Mouse (Mus musculus): ENCODE data around the gene Gabbr2. TPM values are rescaled to one million over a fixed set of nuclear protein-coding genes. Genes with fewer than 3 reads are reported as not detected.

The Gabbr2 gene
- polyA plus RNA-seq, 1 experiment from 2014 or later, result 0.54 TPM

GRCm38 (mm10) chr4:46823738-46824137, 167.9 kb downstream of the Gabbr2 start:
- H3K9me3 ChIP-seq (ENCODE audit: control insufficient read depth, low read length), result no peaks in the 10 kb centered on the region
- WGBS, result 80% methylated on average over 14 of the region's 14 CpGs
- H3K9ac ChIP-seq (ENCODE audit: low read depth, low read length), result no peak overlapping the region
- H3K27me3 ChIP-seq (ENCODE audit: control insufficient read depth, insufficient read depth, low read length), result no peaks in the 10 kb centered on the region
- H3K4me2 ChIP-seq (replicated peaks; ENCODE audit: low read depth, low read length), result no peak overlapping the region
- H3K27ac ChIP-seq (ENCODE audit: low read depth, low read length), result no peak overlapping the region
- no peak for ATAC-seq (ENCODE audit: low FRiP score)
- no peaks in the 10 kb centered on the region for H3K4me1 ChIP-seq (replicated peaks; ENCODE audit: control insufficient read depth, insufficient read depth, low read length)
- no peaks in the 10 kb centered on the region for H3K36me3 ChIP-seq (ENCODE audit: control insufficient read depth, insufficient read depth, low read length)
- no peak overlapping the region for H3K4me3 ChIP-seq (ENCODE audit: low read depth, low read length)
- no peak for DNase-seq (ENCODE audit: low spot score)

- Histone ChIP-seq H3K27me3 (ENCODE audit: control insufficient read depth, insufficient read depth, low read length) (no peaks in the 10 kb centered on the region), H3K4me2 (replicated peaks; ENCODE audit: low read depth, low read length) (no peak overlapping the region), H3K9ac (ENCODE audit: low read depth, low read length) (no peak overlapping the region), H3K36me3 (ENCODE audit: control insufficient read depth, insufficient read depth, low read length) (no peaks in the 10 kb centered on the region), H3K9me3 (ENCODE audit: control insufficient read depth, low read length) (no peaks in the 10 kb centered on the region), H3K4me1 (replicated peaks; ENCODE audit: control insufficient read depth, insufficient read depth, low read length) (no peaks in the 10 kb centered on the region), H3K4me3 (ENCODE audit: low read depth, low read length) (no peak overlapping the region), H3K27ac (ENCODE audit: low read depth, low read length) (no peak overlapping the region)
- ATAC-seq (ENCODE audit: low FRiP score) (no peak), DNase-seq (ENCODE audit: low spot score) (no peak)
- WGBS, result 80% methylated on average over 11 of the region's 11 CpGs
Measured at GRCm38 (mm10) chr4:46821709-46822108, 170.0 kb downstream of the Gabbr2 start.

GRCm38 (mm10) chr4:46814954-46815353, 176.7 kb downstream of the Gabbr2 start:
- Histone ChIP-seq H3K4me3 (ENCODE audit: low read depth, low read length) (no peak overlapping the region), H3K27ac (ENCODE audit: low read depth, low read length) (no peak overlapping the region), H3K9ac (ENCODE audit: low read depth, low read length) (no peak overlapping the region), H3K4me2 (replicated peaks; ENCODE audit: low read depth, low read length) (no peak overlapping the region), H3K9me3 (ENCODE audit: control insufficient read depth, low read length) (no peaks in the 10 kb centered on the region), H3K36me3 (ENCODE audit: control insufficient read depth, insufficient read depth, low read length) (no peaks in the 10 kb centered on the region), H3K27me3 (ENCODE audit: control insufficient read depth, insufficient read depth, low read length) (no peaks in the 10 kb centered on the region), H3K4me1 (replicated peaks; ENCODE audit: control insufficient read depth, insufficient read depth, low read length) (no peaks in the 10 kb centered on the region)
- 83% methylated on average over 4 of the region's 4 CpGs for WGBS
- DNase-seq (ENCODE audit: low spot score) (no peak), ATAC-seq (ENCODE audit: low FRiP score) (no peak)

- Histone ChIP-seq H3K9ac (ENCODE audit: low read depth, low read length) (no peak overlapping the region), H3K4me2 (replicated peaks; ENCODE audit: low read depth, low read length) (no peak overlapping the region), H3K27ac (ENCODE audit: low read depth, low read length) (no peak overlapping the region), H3K4me1 (replicated peaks; ENCODE audit: control insufficient read depth, insufficient read depth, low read length) (no peaks in the 10 kb centered on the region), H3K27me3 (ENCODE audit: control insufficient read depth, insufficient read depth, low read length) (no peaks in the 10 kb centered on the region), H3K9me3 (ENCODE audit: control insufficient read depth, low read length) (no peaks in the 10 kb centered on the region), H3K36me3 (ENCODE audit: control insufficient read depth, insufficient read depth, low read length) (no peaks in the 10 kb centered on the region), H3K4me3 (ENCODE audit: low read depth, low read length) (no peak overlapping the region)
- DNase-seq (ENCODE audit: low spot score) (no peak), ATAC-seq (ENCODE audit: low FRiP score) (no peak)
- 89% methylated on average over 10 of the region's 10 CpGs for WGBS
Measured at GRCm38 (mm10) chr4:46814236-46814635, 177.4 kb downstream of the Gabbr2 start.

DNA sequence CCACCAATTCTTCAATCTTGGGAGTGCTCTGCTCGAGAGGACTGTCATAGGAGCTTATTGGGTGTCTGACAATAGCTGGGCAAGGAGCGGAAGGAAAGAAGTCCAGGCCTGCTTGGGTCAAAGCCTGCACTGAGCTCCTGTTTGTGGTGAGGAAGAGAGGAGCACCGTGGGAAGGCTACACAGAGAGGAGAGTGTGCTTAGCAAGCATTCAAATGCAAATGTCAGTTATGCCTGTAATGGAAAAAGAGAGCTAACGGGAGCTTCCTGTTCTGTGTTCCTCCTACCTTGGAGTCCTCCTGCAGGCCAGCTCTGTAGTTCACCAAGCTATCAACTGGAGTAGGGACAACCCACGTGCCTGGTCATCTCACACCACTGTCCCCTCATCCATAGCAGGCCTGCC, 180.5 kb downstream of the Gabbr2 start:
- Histone ChIP-seq H3K4me3 (ENCODE audit: low read depth, low read length) (no peak overlapping the region), H3K4me1 (replicated peaks; ENCODE audit: control insufficient read depth, insufficient read depth, low read length) (no peaks in the 10 kb centered on the region), H3K9ac (ENCODE audit: low read depth, low read length) (no peak overlapping the region), H3K4me2 (replicated peaks; ENCODE audit: low read depth, low read length) (no peak overlapping the region), H3K9me3 (ENCODE audit: control insufficient read depth, low read length) (no peaks in the 10 kb centered on the region), H3K27me3 (ENCODE audit: control insufficient read depth, insufficient read depth, low read length) (no peaks in the 10 kb centered on the region), H3K36me3 (ENCODE audit: control insufficient read depth, insufficient read depth, low read length) (no peaks in the 10 kb centered on the region), H3K27ac (ENCODE audit: low read depth, low read length) (no peak overlapping the region)
- no peak for ATAC-seq (ENCODE audit: low FRiP score)
- WGBS, result 47% methylated on average over 5 of the region's 5 CpGs
- no peak for DNase-seq (ENCODE audit: low spot score)

GRCm38 (mm10) chr4:46806876-46807275, 184.8 kb downstream of the Gabbr2 start:
- WGBS, result 96% methylated on average over 1 of the region's 1 CpGs

GRCm38 (mm10) chr4:46805910-46806309, 185.8 kb downstream of the Gabbr2 start:
- DNase-seq (ENCODE audit: low spot score), result no peak
- Histone ChIP-seq H3K9ac (ENCODE audit: low read depth, low read length) (no peak overlapping the region), H3K9me3 (ENCODE audit: control insufficient read depth, low read length) (no peaks in the 10 kb centered on the region), H3K4me3 (ENCODE audit: low read depth, low read length) (no peak overlapping the region), H3K27me3 (ENCODE audit: control insufficient read depth, insufficient read depth, low read length) (no peaks in the 10 kb centered on the region), H3K36me3 (ENCODE audit: control insufficient read depth, insufficient read depth, low read length) (no peaks in the 10 kb centered on the region), H3K4me2 (replicated peaks; ENCODE audit: low read depth, low read length) (no peak overlapping the region), H3K4me1 (replicated peaks; ENCODE audit: control insufficient read depth, insufficient read depth, low read length) (no peaks in the 10 kb centered on the region; the same call in 1 of the 2 replicates), H3K27ac (ENCODE audit: low read depth, low read length) (no peak overlapping the region)
- no peak for ATAC-seq (ENCODE audit: low FRiP score)
- 51% methylated on average over 3 of the region's 3 CpGs for WGBS

More at GRCm38 (mm10) chr4:46806876-46807275, 184.8 kb downstream of the Gabbr2 start:
- H3K27ac ChIP-seq (ENCODE audit: low read depth, low read length), result no peak overlapping the region
- no peaks in the 10 kb centered on the region for H3K36me3 ChIP-seq (ENCODE audit: control insufficient read depth, insufficient read depth, low read length)
- ATAC-seq (ENCODE audit: low FRiP score) (no peak), DNase-seq (ENCODE audit: low spot score) (no peak)
- H3K9me3 ChIP-seq (ENCODE audit: control insufficient read depth, low read length), result no peaks in the 10 kb centered on the region
- H3K9ac ChIP-seq (ENCODE audit: low read depth, low read length), result no peak overlapping the region
- H3K4me2 ChIP-seq (replicated peaks; ENCODE audit: low read depth, low read length), result no peak overlapping the region
- H3K4me3 ChIP-seq (ENCODE audit: low read depth, low read length), result no peak overlapping the region
- H3K4me1 ChIP-seq (replicated peaks; ENCODE audit: control insufficient read depth, insufficient read depth, low read length), result no peaks in the 10 kb centered on the region; the same call in 1 of the 2 replicates
- H3K27me3 ChIP-seq (ENCODE audit: control insufficient read depth, insufficient read depth, low read length), result no peaks in the 10 kb centered on the region

DNA sequence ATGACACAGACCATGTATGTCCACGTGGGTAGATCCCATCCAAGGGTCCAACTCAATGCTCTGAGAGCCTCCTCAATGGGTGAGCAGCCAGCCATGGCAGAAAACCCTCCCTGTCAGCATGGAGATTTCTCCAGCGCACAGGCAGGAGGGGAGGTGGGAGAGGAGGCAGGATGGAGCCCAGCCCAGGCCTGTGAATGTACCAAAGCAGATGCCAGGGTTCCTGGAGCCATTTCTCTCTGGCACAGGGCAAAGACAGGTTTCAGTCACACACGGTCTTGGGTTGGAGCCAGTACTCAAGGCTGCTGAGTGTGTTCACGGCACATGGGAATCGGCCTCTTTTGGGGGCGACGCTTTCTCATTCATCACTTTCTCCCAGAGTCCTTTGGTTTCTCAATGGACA, 189.3 kb downstream of the Gabbr2 start:
- Histone ChIP-seq H3K4me3 (ENCODE audit: low read depth, low read length) (no peak overlapping the region), H3K27me3 (ENCODE audit: control insufficient read depth, insufficient read depth, low read length) (no peaks in the 10 kb centered on the region), H3K27ac (ENCODE audit: low read depth, low read length) (no peak overlapping the region), H3K4me1 (replicated peaks; ENCODE audit: control insufficient read depth, insufficient read depth, low read length) (no peaks in the 10 kb centered on the region; the same call in 1 of the 2 replicates), H3K4me2 (replicated peaks; ENCODE audit: low read depth, low read length) (no peak overlapping the region), H3K9ac (ENCODE audit: low read depth, low read length) (no peak overlapping the region), H3K36me3 (ENCODE audit: control insufficient read depth, insufficient read depth, low read length) (no peaks in the 10 kb centered on the region), H3K9me3 (ENCODE audit: control insufficient read depth, low read length) (no peaks in the 10 kb centered on the region)
- no peak for DNase-seq (ENCODE audit: low spot score)
- no peak for ATAC-seq (ENCODE audit: low FRiP score)
- WGBS, result 90% methylated on average over 7 of the region's 7 CpGs

- no peak for ATAC-seq (ENCODE audit: low FRiP score)
- H3K4me1 ChIP-seq (replicated peaks; ENCODE audit: control insufficient read depth, insufficient read depth, low read length), result no peaks in the 10 kb centered on the region
- no peaks in the 10 kb centered on the region for H3K36me3 ChIP-seq (ENCODE audit: control insufficient read depth, insufficient read depth, low read length)
- DNase-seq (ENCODE audit: low spot score), result peak; percentile 28
- H3K9ac ChIP-seq (ENCODE audit: low read depth, low read length), result no peak overlapping the region
- no peaks in the 10 kb centered on the region for H3K9me3 ChIP-seq (ENCODE audit: control insufficient read depth, low read length)
- H3K27ac ChIP-seq (ENCODE audit: low read depth, low read length), result no peak overlapping the region
- 36% methylated on average over 4 of the region's 4 CpGs for WGBS
- no peaks in the 10 kb centered on the region for H3K27me3 ChIP-seq (ENCODE audit: control insufficient read depth, insufficient read depth, low read length)
- H3K4me2 ChIP-seq (replicated peaks; ENCODE audit: low read depth, low read length), result no peak overlapping the region
- H3K4me3 ChIP-seq (ENCODE audit: low read depth, low read length), result no peak overlapping the region
Measured at GRCm38 (mm10) chr4:46799904-46800303, 191.8 kb downstream of the Gabbr2 start.

All from hindbrain, embryonic 11.5 days (tissue).